Mouse (Mus musculus) kidney, adult 2 months (tissue): ENCODE measurements around the gene Utrn.

Source experiments
- CTCF ChIP-seq: fragments of 200-500 bp; conservative IDR thresholded peaks from 2 replicates; pipeline ENCODE4 v1.5.1; 2011; ENCODE audit warnings: low read depth, mild to moderate bottlenecking, control low read depth, low read length, moderate library complexity, mixed read lengths; ENCODE audit not compliant: insufficient read depth, insufficient read length
- POLR2A ChIP-seq: fragments of 200-500 bp; IDR thresholded peaks from one replicate; pipeline ENCODE4 v1.6.1; 2011; ENCODE audit warnings: low read depth, low read length, control low read depth

DNA sequence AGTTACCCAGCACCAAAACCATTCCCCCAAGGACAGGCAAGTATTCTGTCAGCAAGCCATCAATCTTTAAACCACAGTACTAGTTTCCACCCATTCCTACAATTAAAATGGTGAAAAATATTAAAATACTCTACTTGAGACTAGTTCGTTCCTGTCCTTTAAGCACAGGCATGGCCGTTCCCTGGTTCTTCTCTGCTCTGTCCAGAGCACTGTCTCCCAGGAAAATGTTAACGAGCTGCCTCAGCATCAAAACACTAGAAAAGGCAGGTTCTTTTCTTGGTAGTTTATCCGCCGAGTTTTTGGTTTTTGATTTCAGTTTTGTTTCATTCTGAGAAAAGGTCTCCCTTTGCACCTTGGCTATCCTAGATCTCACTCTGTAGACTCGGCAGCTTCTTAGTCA, 115.0 kb downstream of the Utrn start:
- TF ChIP-seq CTCF (no peak), POLR2A (no peak)
